Mouse (Mus musculus) ovary, postnatal 14 days (tissue): ENCODE data around the gene Zbtb37.

ENCODE experiments used
- DNase-seq: peaks from one replicate; pipeline ENCODE4 v3.0.0; 2022; ENCODE audit warnings: low spot score

Zbtb37 gene

DNA sequence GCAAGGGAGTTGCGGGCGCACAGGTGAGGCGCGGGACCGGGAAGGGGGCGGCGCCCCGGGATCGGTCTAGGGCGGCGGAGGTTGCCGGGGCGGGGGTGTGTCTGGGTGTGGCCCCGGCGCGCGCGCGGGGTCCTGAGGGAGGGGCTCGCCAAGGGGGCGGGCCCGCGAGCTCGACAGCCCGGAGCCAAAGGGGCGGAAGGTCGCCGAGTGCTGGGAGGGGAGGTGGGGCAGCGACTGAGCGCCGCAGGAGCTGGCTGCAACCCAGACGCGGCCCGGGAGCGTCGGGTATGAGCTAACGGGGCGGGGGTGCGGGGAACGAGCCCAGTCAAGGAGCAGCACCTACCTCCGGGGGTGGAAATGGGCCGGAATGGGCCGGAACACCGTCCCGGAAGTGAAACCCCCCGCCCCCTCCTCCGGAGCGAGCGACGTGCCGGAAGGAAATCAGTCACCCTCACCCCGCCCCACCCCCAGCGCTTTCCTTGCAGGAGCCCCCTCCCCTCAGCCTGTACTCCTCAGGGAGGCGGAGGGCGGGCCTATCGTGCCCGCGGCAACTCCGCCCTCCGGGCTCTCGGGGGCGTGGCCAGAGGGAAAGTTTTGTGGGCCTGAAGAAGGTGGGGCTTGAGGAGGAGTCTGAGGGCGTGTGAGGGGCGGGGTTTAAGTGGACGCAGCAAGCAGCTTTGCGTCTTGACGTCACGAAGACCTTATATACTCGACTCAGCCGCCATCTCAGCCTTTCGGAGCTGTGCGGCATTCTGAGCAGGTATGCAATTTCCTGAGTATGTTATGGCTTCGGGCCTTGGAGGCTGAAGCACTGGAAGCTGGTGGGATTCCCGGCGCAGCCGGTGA, at the start of gene Zbtb37:
TSS of gene Zbtb37 (minus strand) at position 415 of the 846 bp plus-strand sequence.
- DNase-seq: peak; percentile 98

DNA sequence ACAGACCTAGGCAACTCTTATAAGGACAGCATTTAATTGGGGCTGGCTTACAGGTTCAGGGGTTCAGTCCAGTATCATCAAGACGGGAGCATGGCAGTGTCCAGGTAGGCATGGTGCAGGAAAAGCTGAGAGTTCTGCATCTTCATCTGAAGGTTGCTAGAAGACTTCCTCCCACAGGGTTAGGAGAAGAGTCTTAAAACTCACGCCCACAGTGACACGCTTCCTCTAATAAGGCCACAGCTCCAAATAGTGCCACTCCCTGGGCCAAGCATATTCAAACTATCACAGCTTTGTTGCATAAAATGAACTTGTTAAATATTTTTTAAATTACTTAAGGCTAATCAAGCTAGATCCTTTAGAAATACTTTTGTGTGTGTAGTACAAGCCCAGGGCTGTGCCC, 42.6 kb upstream of the Zbtb37 start:
- no peak for DNase-seq

DNA sequence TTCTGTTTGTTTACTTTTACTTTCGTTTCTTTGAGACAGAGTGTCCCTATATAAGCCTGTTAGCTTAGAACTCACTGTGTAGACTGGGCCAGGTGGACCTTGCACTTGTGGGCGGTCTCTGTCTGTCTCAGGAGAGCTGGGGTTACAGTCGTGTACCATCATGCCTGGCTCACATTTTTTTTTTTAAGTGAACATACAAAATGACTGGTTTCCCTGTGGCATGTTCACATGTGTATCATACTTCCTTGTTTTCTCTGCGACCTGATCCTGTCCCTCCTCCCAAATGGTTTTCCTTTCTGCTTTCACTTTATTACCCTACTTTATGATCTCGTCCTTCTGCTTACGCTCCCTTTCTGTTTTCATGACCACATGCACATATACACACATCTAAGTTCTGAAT, 41.6 kb upstream of the Zbtb37 start:
- no peak for DNase-seq

DNA sequence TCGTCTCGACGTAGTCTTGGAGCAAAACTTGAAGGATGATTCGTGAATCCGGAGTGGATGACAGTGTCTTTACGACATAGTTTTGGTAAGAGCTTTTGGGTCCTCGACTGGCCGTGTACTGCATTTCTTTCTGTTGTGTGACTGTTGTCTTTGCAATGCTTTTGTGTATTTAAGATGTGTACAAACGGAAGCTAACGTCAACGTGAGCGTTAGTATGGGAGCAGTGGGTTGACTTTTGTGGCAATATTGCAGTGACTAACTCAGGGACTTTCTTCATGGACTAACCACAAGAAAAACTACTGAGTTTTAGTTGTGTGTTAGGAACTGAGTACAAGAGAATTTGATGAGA, 36.6 kb upstream of the Zbtb37 start:
- DNase-seq: no peak

DNA sequence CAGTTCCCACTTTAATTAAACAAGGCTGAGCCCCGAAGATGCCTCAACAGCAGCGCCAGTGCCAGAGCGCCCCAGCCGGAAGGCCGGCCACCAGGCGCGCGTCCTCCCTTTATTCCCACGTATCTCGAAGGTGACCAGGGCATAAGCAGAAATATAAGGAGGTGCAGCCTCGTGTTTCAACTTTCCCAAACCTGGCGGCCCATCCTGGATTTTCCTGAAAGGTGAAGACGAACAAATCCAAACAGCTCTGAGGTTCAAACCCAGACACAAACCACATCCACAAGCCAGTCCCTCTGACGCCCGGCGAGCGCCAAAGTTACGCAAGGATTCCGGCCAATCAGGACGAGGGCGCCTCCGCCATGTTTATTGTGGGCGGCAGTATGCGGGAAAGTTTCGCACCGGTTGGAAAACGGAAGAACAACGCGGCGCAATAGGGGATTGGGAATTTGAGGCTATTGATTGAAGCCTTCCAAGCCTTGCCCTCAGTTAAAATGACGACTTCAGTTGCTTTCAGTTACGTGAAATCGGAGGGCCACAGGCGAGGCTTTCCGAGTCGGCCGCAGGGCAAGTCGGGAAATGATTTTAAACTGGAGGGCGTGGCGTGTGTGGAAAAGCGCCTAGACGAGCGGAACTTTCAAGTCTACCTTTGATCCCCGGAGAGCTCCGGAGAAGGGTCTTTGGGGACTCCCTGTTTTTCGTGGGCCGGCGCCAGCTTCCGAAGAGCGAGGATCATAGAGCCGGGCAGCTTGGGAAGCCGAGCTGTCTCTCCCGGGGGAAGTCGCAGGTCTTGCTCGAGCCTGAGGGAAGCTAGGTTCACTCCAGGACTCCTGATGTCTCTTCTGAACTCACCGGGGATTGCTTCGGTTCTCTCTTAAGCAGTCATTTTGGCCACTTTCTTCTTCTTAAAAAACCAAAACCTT, 36.0 kb upstream of the Zbtb37 start, which contains the start of the genes Dars2 and Cenpl:
TSS of gene Dars2 (minus strand) at position 307 of the 920 bp plus-strand sequence.
TSS of gene Cenpl (plus strand) at position 362 of the 920 bp plus-strand sequence.
- peak; percentile 91 for DNase-seq

DNA sequence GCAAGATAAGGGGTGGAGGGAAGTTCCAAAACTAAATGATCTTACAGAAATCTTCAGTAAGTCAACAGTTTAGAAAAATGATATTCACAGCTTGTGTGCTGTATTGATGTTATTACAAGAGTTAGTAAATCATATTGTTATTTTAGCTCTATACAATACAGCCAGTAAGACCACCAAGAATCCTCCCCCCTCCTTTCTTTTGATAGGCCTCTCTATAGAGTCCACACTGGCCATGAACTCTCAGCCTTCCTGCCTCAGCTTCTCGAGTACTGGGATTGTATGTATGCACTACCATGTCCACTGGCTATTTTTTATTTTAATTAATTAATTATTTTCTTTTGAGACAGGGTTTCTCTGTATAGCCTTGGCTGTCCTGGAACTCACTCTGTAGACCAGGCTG, 28.7 kb upstream of the Zbtb37 start:
- no peak for DNase-seq

DNA sequence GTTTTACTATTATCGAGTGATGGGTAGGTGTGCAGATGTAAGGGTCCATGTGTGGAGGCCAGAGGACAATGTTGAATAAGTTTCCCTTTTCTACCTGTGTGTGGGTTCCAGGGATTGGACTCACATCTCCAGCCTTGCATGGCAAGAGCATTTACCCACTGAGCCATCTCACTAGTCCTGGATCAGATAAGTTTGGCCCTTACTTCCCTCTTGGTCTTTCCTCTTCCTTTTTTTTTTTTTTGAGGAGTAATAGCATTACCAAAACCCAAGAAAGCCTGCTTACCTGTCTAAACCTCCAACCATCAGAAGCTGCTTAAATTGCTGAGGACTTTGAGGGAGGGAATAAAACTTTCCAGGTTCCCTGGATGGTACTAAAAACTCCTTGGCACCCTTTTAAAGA, 22.5 kb upstream of the Zbtb37 start:
- DNase-seq: no peak

DNA sequence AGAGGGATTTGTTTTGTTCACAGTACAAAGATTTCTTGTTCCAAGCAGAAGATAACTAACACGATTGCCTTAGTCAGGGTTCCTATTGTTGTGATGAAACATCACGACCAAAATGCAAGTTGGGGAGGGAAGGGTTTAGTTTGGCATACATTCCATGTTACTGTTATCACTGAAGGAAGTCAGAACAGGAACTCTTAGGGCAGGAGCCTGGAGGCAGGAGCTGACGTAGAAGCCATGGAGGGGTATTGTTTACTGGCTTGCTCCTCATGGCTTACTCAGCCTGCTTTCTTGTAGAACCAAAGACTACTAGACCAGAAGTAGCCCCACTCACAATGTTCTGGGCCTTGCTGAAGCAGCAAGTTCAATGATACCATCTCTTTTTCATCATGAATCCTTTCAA, 12.3 kb upstream of the Zbtb37 start:
- no peak for DNase-seq

DNA sequence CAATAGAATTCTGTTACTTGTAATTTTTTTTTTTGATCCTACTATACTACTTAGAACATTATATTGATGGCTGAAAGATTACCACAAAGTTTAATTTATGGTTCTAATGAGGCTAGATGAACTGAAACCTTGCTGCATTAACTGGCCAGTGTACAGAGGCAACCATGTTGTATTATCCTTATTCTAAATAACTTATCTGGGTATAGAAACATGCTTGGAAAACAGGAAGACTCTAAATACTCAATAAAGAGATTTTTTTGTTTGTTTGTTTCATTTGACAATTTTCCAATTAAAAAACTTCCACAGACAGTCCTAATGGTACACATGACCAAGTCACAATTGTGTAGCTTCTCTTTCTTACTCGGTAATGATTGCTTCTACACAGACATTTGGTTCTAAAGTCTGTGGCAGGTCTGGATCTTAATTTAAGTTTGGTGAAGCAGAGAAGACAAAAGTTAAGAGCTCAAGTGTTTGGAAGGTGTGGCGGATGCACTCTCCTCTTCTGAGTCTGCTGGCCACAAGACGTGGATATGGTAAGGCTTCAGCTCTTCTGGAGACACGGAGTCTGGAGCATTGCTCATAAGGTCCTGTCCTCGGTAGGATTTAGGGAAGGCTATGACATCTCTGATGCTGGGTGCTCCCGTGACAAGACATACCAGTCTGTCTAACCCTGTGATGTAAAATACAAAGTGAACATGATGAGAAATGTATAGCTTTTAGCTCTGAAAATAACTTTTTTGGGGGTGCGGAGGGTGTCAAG, 6.8 kb upstream of the Zbtb37 start:
- no peak for DNase-seq

DNA sequence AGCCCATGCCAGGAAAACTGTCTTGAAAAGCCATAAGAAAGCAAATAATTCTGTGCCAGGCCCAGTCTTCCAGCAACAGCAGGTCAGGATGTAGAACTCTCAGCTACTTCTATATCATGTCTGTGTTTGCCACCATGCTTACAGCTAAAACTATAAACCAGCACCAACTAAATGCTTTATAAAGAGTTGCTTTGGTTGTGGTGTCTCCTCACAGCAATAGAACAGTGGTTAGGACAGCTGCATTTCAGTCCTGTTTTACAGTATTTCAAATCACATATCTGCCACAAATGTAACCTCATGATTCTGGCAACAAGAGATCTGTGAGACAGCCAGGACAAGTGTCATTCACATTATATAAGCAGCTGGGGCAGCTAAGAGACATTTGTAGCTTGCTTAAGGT, 6.2 kb upstream of the Zbtb37 start:
- DNase-seq: no peak

DNA sequence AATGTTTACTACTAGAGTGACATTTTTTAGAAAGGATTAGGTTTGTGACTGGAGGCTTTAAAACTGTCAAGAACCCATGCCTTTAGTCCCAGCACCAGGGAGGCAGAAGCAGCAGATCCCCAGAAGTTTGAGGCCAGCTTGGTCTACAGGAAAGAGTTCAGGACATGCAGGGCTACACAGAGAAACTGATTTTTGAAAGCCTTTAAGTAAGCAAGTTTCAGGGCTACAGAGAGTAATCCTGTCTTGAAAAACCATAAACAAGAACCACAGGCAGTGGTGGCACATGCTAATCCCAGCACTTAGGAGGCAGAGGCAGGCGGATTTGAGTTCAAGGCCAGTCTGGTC, 5.7 kb upstream of the Zbtb37 start:
- DNase-seq: no peak

DNA sequence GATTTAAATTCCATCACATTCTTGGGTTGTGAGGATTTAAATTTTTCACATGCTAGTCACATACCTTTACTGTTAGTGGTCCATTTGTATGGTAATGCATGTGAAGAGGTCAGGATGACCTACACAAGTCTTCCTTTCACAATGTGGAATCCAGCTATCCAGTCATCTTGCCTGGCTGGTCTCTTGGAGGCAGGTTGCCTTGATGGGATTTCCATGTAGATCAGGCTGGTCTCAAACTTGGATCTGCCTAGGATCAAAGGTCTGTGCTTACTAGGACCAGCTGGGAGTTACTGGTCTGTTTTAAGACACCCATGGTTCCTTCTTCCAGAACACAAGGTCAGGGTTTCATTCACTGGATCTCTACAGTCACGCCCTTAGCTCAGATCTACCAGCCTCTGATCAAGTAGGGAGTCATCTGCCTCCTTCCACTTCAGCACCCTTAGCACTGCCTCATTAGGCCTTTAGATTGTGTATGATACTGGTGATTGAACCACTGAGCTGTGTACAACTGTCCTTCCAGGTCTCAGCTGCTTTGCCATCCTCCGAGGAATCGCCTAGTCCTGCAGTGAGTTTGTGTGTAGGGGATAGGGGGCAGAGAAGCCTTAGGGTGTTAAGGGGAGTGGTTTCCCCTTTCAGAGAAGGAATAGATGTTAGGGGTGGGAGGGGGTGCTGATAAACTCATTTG, 5.2 kb upstream of the Zbtb37 start:
- no peak for DNase-seq

DNA sequence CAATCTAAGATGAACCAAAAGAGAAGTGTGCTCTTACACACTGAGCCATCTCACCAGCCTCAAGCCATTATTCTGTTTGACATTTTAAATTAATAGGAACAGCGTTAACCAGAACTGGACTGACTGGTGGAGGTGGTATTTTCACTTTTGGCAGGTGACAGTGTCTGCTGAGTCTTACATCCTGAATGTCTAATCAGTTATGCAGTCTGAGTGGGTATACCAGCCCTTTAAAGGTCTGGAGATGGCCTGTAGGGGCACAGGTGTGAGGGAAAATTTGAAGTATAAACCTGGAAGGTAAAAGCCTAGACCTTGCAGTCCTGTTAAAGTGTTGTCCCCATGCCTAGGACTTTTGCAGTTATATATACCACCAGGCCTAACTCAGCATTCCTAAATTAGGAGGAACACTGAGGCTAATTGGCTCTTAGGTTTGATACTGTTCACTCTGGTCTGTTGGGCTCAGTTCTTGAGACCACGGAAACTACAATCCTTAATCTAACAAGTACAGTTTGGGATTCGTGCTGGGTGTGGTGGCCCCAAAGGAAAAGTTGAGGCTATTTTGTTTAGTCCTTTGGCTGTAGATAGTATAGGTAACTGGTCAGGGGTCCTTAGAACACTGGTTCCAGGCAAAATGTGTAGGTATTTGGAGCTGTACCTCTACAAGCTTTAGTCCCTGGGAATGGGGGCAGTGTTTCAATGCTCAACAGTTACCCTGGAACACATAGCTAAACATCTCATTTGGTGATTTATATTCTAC, 4.5 kb upstream of the Zbtb37 start:
- no peak for DNase-seq

DNA sequence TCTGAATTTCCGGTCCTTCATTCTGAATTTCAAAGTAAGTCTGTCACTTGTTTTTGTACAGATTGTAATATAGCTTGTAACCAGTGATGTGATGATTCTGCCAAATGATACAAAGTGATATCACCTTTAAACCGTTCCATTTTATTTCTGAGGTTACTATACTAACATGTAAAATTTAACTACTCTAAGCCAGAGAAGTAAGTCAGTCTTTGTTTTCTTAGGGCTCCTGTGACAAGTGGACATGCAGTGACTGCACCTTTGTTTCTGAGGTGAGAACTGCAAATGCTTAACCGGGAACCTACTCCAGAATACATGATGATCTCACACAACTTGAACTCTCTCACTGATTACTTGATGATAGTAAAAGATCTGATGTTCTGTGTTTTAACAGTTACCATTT, 3.4 kb upstream of the Zbtb37 start:
- no peak for DNase-seq

DNA sequence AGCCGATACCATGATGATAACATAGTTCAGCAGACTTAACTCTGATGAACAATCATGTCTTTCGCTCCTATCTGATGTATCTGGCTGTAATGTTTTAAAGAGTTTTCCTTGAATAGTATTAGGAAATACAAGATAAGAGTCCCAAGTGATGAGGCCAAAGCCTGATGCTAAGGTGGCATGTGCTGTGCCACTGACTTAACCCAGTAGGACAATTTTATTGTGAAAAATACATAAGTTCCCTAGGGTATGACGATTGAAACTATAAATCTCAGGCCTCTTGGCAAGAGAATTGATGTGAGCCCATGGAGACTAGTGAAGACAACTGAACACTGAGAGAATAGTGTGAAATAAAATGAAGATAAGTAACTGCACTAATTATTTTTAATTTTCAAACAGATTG, 3.0 kb upstream of the Zbtb37 start:
- no peak for DNase-seq

DNA sequence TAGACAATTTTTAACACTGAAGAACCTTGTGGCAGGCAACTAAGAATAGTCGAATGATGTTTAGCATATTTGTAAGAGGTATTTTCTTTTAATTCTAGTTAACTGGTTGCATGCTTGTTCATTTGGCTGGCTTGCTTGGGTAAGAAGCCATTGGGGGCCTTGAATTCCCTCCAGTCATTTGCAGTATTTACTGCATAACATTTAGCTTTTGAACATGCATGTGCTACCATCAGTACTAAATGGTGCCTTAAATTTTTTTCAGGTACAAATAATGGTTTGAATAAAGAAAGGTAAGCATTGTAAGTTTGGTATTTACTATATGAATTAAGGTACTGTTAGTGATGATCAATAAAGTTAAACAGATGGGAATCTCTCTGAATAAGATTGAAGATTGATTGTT, 2.4 kb upstream of the Zbtb37 start:
- no peak for DNase-seq

DNA sequence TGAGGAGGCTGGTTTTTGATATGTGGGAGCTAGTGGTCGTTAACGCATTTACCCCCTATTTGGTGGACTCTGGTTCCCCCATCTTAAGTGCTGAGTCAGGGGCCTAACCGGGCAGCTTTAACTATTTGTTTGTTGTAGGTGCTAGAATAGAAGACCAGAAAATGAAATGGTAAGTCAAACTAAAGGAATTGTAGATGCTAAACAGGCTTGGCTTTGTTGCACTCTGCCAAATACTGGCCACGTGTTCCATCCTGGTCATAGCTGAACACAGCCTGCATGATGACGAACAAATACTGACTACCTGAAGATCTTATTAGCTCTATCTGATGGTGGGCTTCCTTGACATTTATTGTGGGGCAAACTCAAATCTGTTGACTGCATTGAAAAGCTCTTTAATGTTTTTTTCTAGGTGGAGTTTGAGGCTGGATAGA, 1.8 kb upstream of the Zbtb37 start:
- no peak for DNase-seq

DNA sequence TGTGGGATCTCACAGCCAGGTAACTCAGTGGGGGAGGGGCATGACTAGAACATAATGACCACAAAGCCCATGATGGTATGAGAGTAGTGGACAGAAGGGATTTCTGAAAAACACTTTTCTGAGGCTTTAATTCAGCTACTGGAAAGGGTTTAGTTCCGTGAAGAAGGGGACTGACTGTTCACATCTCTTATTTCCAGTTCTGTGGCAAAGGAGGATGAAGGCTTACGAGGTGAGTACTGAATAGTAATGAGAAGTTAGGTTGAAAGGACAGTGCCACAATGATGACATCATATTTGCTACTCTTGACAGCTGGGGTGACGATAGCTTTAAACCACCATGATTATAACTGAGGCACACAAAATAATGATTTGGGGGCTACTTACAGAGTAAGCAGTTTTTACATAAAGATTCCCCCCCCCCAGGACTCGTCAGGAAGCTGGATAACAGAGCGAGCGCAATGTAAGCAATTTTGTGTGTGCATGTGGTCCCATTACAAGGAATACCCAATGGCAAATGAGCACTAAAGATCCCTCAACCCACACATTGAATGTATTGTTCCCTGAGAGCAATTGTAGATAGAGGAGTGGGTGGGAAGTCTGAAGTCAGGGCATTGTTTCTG, 1.2 kb upstream of the Zbtb37 start:
- DNase-seq: no peak

DNA sequence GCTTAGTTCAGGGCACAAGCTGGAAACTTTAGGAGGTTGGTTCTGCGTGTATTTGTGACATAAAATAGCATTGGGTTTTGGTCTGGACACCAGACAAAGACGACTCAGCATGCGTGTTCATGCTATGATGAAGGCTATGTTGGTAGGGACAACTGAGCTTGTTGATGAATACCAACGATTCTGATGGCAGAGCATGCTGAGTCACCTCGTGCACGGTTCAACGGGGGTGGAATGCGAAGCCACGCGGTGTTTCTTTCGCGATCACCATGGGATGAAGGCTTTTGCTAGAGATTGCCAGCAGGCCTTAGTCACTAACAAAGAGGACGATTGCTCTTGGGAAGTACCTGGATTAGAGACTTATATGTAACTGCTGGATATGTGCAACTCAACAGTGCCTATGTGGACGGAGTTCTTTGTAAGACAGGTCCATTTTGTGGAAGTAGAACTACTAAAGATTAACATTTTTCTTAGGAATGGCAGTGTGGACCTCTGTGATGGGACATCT, 684 bp upstream of the Zbtb37 start:
- no peak for DNase-seq

DNA sequence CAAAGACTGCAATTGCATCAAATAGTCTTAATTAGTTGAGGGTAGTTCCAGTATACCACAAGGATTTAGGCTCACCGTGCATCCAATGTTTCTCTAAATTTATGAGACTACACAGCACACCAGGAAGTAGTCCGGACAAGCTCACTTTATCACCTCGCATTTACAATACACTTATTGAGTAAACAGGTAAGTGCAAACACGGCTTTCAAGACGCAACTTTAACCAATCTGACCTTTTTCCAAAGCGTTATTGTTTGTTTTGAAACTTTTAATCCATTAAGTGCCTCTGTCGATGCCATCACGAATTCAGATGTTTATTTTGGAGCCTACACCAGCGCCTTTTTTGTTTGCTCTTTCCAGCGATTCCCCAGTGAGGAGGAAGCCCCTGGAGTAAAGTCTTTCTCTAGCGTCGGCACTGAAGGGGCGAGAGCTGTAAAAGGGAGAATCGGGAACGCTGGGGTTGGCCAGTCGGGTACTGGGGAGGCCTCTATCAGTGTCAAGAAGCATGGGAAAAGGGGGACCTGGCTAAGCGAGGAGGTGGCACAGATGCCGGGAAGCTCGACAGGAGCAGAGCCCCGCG, 704 bp downstream of the Zbtb37 start:
- DNase-seq: no peak
